Mouse (Mus musculus) hindbrain, embryonic 11.5 days (tissue): ENCODE measurements around the gene Glyatl3. TPM values are rescaled to one million over a fixed set of nuclear protein-coding genes. Genes with fewer than 3 reads are reported as not detected.

ENCODE experiments used
- ATAC-seq: fragments of 200-750 bp; cut with Nextera tagmentation; 2 replicates; pipeline ENCODE4 v1.8.0; 2017; ENCODE audit warnings: mild to moderate bottlenecking, moderate TSS enrichment, moderate library complexity; ENCODE audit not compliant: low FRiP score
- DNase-seq: peaks from one replicate; pipeline ENCODE4 v3.0.0-alpha.2; 2015; ENCODE audit warnings: low spot score
- H3K27ac ChIP-seq: fragments of 300-500 bp; sonication (generic); 2 replicates; pipeline ENCODE4 v1.5.1; 2014; ENCODE audit warnings: mild to moderate bottlenecking, low read depth, low read length
- H3K27me3 ChIP-seq: fragments of 300-500 bp; sonication (generic); 2 replicates; pipeline ENCODE4 v1.6.1; 2014; ENCODE audit warnings: mild to moderate bottlenecking, low read length, moderate library complexity, mixed read lengths; ENCODE audit not compliant: control insufficient read depth, insufficient read depth
- H3K36me3 ChIP-seq: fragments of 300-500 bp; sonication (generic); 2 replicates; pipeline ENCODE4 v1.6.1; 2014; ENCODE audit warnings: mild to moderate bottlenecking, low read length, moderate library complexity, mixed read lengths; ENCODE audit not compliant: control insufficient read depth, insufficient read depth
- H3K4me1 ChIP-seq: fragments of 300-500 bp; sonication (generic); replicated peaks from 2 replicates; pipeline ENCODE4 v1.6.1; 2014; ENCODE audit warnings: low read length, mixed read lengths; ENCODE audit not compliant: control insufficient read depth, insufficient read depth
- H3K4me2 ChIP-seq: fragments of 300-500 bp; sonication (generic); replicated peaks from 2 replicates; pipeline ENCODE4 v1.6.1; 2014; ENCODE audit warnings: mild to moderate bottlenecking, low read depth, low read length
- H3K4me3 ChIP-seq: fragments of 300-500 bp; sonication (generic); 2 replicates; pipeline ENCODE4 v1.5.1; 2014; ENCODE audit warnings: low read depth, low read length
- H3K9ac ChIP-seq: fragments of 300-500 bp; sonication (generic); 2 replicates; pipeline ENCODE4 v1.6.1; 2014; ENCODE audit warnings: low read depth, low read length
- H3K9me3 ChIP-seq: fragments of 300-500 bp; sonication (generic); 2 replicates; pipeline ENCODE4 v1.6.1; 2016; ENCODE audit warnings: low read length; ENCODE audit not compliant: control insufficient read depth
- WGBS: fragments of 180-500 bp; shearing (Covaris S2); extraction: QIAGEN DNeasy Blood & Tissue Kit; methylation state at CpG from one replicate; pipeline ENCODE4 v1.1.7; 2014; 5-methylcytosine and 5-hydroxymethylcytosine counted together
- polyA plus RNA-seq: library from polyadenylated mRNA; unstranded; fragments of >200 nt; fragmentation: Nextera tagmentation; extraction: Ambion mirVana; gene quantifications from 2 replicates; pipeline ENCODE4 v1.2.1, GENCODE M21; 2014

The Glyatl3 gene
- not detected in 2 replicates for polyA plus RNA-seq

- H3K36me3 ChIP-seq: no peaks in the 10 kb centered on the region
- no peaks in the 10 kb centered on the region for H3K4me1 ChIP-seq
- 95% methylated on average over 2 of the region's 2 CpGs for WGBS
- no peak within 1 kb of the TSS for H3K27ac ChIP-seq
- no peak within 1 kb of the TSS for H3K4me2 ChIP-seq
- ATAC-seq (no peak), DNase-seq (no peak)
- H3K4me3 ChIP-seq: no peak within 1 kb of the TSS
- no peak within 1 kb of the TSS for H3K9ac ChIP-seq
- no peaks in the 10 kb centered on the region for H3K9me3 ChIP-seq
- H3K27me3 ChIP-seq: no peaks in the 10 kb centered on the region
These were observed at the start of gene Glyatl3 for GRCm38 (mm10) chr17:40914250-40914649. Gene Glyatl3, minus strand, starts transcription at chr17:40914350.

- DNase-seq (no peak), ATAC-seq (no peak)
- Histone ChIP-seq H3K4me1 (no peaks in the 10 kb centered on the region), H3K27ac (no peak overlapping the region), H3K4me3 (no peak overlapping the region), H3K9me3 (no peaks in the 10 kb centered on the region), H3K4me2 (no peak overlapping the region), H3K9ac (no peak overlapping the region), H3K27me3 (no peaks in the 10 kb centered on the region), H3K36me3 (no peaks in the 10 kb centered on the region)
- 84% methylated on average over 3 of the region's 3 CpGs for WGBS
These were observed 34.4 kb upstream of the Glyatl3 start for GRCm38 (mm10) chr17:40948518-40948917.

- Histone ChIP-seq H3K4me1 (no peaks in the 10 kb centered on the region), H3K27me3 (no peaks in the 10 kb centered on the region), H3K9ac (peak within 1 kb of the TSS; percentile 72), H3K4me3 (peak within 1 kb of the TSS; percentile 73), H3K4me2 (peak within 1 kb of the TSS; percentile 51), H3K9me3 (no peaks in the 10 kb centered on the region), H3K36me3 (no peaks in the 10 kb centered on the region), H3K27ac (peak within 1 kb of the TSS; percentile 84)
- DNase-seq: peak; percentile 97
- under 1% methylated on average over 50 of the region's 50 CpGs for WGBS
- ATAC-seq: peak; percentile 100
These were observed 20.5 kb upstream of the Glyatl3 start, which contains the start of the genes Mut and Cenpq for GRCm38 (mm10) chr17:40934420-40935231. Gene Mut, plus strand, starts transcription at chr17:40934685. Gene Cenpq, minus strand, starts transcription at chr17:40935047.

- H3K27ac ChIP-seq: no peak overlapping the region
- under 1% methylated on average over 14 of the region's 14 CpGs for WGBS
- no peaks in the 10 kb centered on the region for H3K4me1 ChIP-seq
- H3K9me3 ChIP-seq: no peaks in the 10 kb centered on the region
- DNase-seq (no peak), ATAC-seq (peak; percentile 33)
- H3K36me3 ChIP-seq: no peaks in the 10 kb centered on the region
- peak overlapping the region; percentile 73 for H3K4me3 ChIP-seq
- peak overlapping the region; percentile 72 for H3K9ac ChIP-seq
- peak overlapping the region; percentile 51 for H3K4me2 ChIP-seq
- H3K27me3 ChIP-seq: no peaks in the 10 kb centered on the region
These were observed 19.8 kb upstream of the Glyatl3 start for GRCm38 (mm10) chr17:40933985-40934384.

- H3K4me3 ChIP-seq: no peak overlapping the region
- H3K27me3 ChIP-seq: no peaks in the 10 kb centered on the region
- no peak overlapping the region for H3K4me2 ChIP-seq
- H3K9ac ChIP-seq: no peak overlapping the region
- ATAC-seq (no peak), DNase-seq (no peak)
- no peaks in the 10 kb centered on the region for H3K36me3 ChIP-seq
- H3K4me1 ChIP-seq: no peaks in the 10 kb centered on the region
- H3K27ac ChIP-seq: no peak overlapping the region
- no peaks in the 10 kb centered on the region for H3K9me3 ChIP-seq
- WGBS: 100% methylated on average over 1 of the region's 2 CpGs
These were observed 1.3 kb upstream of the Glyatl3 start for GRCm38 (mm10) chr17:40915499-40915898.

GRCm38 (mm10) chr17:40904721-40905154 is 9.4 kb downstream of the Glyatl3 start:
- Histone ChIP-seq H3K36me3 (no peaks in the 10 kb centered on the region), H3K9ac (no peak overlapping the region), H3K4me3 (0 out of 2 replicates have a peak overlapping the region, but pooled peaks have one; percentile 8), H3K4me2 (peak overlapping the region; percentile 32; the same call in 1 of the 2 replicates), H3K9me3 (no peaks in the 10 kb centered on the region), H3K27me3 (no peaks in the 10 kb centered on the region), H3K27ac (no peak overlapping the region), H3K4me1 (no peaks in the 10 kb centered on the region)
- ATAC-seq (0 out of 2 replicates have a peak, but pooled peaks have one; percentile 17), DNase-seq (peak; percentile 5)
- WGBS: 10% methylated on average over 13 of the region's 14 CpGs

GRCm38 (mm10) chr17:40904056-40904597 is 10.0 kb downstream of the Glyatl3 start:
- H3K4me2 ChIP-seq: no peak overlapping the region
- H3K4me3 ChIP-seq: no peak overlapping the region
- ATAC-seq: peak; percentile 49; the same call in 1 of the 2 replicates

GRCm38 (mm10) chr17:40903345-40903744 is 10.8 kb downstream of the Glyatl3 start:
- H3K9me3 ChIP-seq: no peaks in the 10 kb centered on the region
- no peak for ATAC-seq
- no peak overlapping the region for H3K4me3 ChIP-seq
- no peak overlapping the region for H3K4me2 ChIP-seq
- DNase-seq: no peak
- H3K27me3 ChIP-seq: no peaks in the 10 kb centered on the region
- H3K36me3 ChIP-seq: no peaks in the 10 kb centered on the region
- no peak overlapping the region for H3K9ac ChIP-seq
- no peaks in the 10 kb centered on the region for H3K4me1 ChIP-seq
- H3K27ac ChIP-seq: no peak overlapping the region
- WGBS: 74% methylated on average over 4 of the region's 4 CpGs

More at GRCm38 (mm10) chr17:40904056-40904597, 10.0 kb downstream of the Glyatl3 start:
- 2% methylated on average over 11 of the region's 11 CpGs for WGBS
- no peak for DNase-seq
- H3K9me3 ChIP-seq: no peaks in the 10 kb centered on the region
- H3K4me1 ChIP-seq: no peaks in the 10 kb centered on the region
- H3K9ac ChIP-seq: no peak overlapping the region
- no peaks in the 10 kb centered on the region for H3K27me3 ChIP-seq
- no peaks in the 10 kb centered on the region for H3K36me3 ChIP-seq
- no peak overlapping the region for H3K27ac ChIP-seq
